Mouse (Mus musculus): Measurements from ENCODE around the gene Gm47841. TPM values are rescaled to one million over a fixed set of nuclear protein-coding genes. Genes with fewer than 3 reads are reported as not detected.

The Gm47841 gene
- total RNA-seq, 1 experiment, result not detected

DNA sequence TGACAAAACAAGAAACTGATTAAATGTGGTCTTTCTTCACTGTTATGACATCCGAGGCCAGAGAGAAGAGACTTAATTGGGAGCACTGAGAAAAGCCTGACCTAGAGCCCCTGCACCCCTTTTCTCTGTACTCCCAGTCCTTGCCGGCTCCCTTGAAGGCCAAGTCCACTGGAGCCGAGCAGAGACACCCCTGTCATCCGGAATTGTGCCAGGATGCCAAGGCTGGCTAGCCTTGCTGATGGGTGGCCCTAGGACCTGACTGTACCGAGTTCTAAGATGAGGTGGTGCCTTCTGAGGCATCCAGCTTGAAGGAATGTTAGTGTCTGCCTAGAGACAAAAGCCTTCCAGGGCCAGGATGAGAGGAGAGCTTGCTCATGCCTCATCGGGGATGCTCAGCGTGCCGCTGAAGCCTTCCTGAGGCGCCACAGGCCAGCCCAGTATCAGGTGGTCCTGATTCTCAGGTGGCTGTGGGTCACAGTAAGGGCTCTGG, 32.9 kb upstream of the Gm47841 start:
- H3K9me3 ChIP-seq (ENCODE audit: control insufficient read depth, insufficient read depth, low read depth, low read length), result no peaks in the 10 kb centered on the region
- no peak overlapping the region for H3K4me3 ChIP-seq (ENCODE audit: insufficient read depth in 1 of 2, low read depth in 1 of 2, low read length in 2 of 2, poor library complexity in 1 of 2, severe bottlenecking in 1 of 2)
- TF ChIP-seq ZNF384 (IDR thresholded peaks at IDR 0.05; ENCODE audit: low read depth, low read length), result no peak
- no peak for TF ChIP-seq CHD2 (IDR thresholded peaks at IDR 0.05; ENCODE audit: low read depth, low read length)
- TF ChIP-seq MAFK (IDR thresholded peaks at IDR 0.05; ENCODE audit: insufficient read depth, low read depth, low read length), result no peak
- TF ChIP-seq HCFC1 (IDR thresholded peaks at IDR 0.05; ENCODE audit: borderline replicate concordance, insufficient read depth, low read length), result no peak
- no peak for TF ChIP-seq ZC3H11A (IDR thresholded peaks at IDR 0.05; ENCODE audit: borderline replicate concordance, low read depth, low read length)
- no peak for DNase-seq (ENCODE audit: low read depth, low spot score)
- in situ Hi-C loops (cut with MboI; ENCODE audit: low sequenced_read_pairs in 2 of 2, unreplicated experiment in 2 of 2), result no loop called here
- H3K27ac ChIP-seq (ENCODE audit: insufficient read depth, low read depth, low read length, poor library complexity, severe bottlenecking), result no peak overlapping the region
- peaks cover 22 to 43% of the 10 kb centered on the region in 2 experiments for H3K4me1 ChIP-seq (ENCODE audit: control insufficient read depth in 2 of 2, insufficient read depth in 2 of 2, low read length in 2 of 2, poor library complexity in 1 of 2)
- no peak overlapping the region for H3K9ac ChIP-seq (ENCODE audit: insufficient read depth, low read depth, low read length, poor library complexity, severe bottlenecking)
- H3K36me3 ChIP-seq (ENCODE audit: control insufficient read depth, insufficient read depth, low read length, poor library complexity, severe bottlenecking), result no peaks in the 10 kb centered on the region

DNA sequence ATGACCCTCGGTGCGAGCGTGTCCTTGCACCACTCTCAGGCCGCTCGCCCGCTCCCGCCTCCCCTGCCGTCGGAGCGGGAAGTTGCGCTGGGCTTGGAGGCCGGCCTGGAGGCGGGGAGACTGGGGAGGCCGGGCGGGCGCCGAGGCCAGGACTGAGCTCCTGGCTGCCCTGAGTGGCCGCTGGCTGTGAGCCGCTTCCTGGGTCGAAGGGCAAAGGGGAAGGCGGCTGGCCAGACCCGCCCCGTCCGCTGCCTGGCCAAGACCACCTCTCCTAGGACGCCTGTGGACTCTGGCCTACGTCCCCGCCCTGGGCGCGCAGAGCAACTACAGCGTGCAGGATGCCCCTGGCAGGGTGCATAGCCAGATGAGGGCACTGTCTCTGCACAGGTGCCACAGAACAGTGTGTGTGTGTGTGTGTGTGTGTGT, 31.5 kb upstream of the Gm47841 start:
- Histone ChIP-seq H3K27ac (ENCODE audit: insufficient read depth, low read depth, low read length, poor library complexity, severe bottlenecking) (no peak overlapping the region), H3K9ac (ENCODE audit: insufficient read depth, low read depth, low read length, poor library complexity, severe bottlenecking) (peak overlapping the region; percentile 69), H3K9me3 (ENCODE audit: control insufficient read depth, insufficient read depth, low read depth, low read length) (no peaks in the 10 kb centered on the region), H3K36me3 (ENCODE audit: control insufficient read depth, insufficient read depth, low read length, poor library complexity, severe bottlenecking) (no peaks in the 10 kb centered on the region), H3K4me1 (ENCODE audit: control insufficient read depth in 2 of 2, insufficient read depth in 2 of 2, low read length in 2 of 2, poor library complexity in 1 of 2) (peaks cover 21 to 34% of the 10 kb centered on the region in 2 experiments), H3K4me3 (ENCODE audit: insufficient read depth in 1 of 2, low read depth in 1 of 2, low read length in 2 of 2, poor library complexity in 1 of 2, severe bottlenecking in 1 of 2) (peak overlapping the region; percentile 79 to 94)
- DNase-seq (ENCODE audit: low read depth, low spot score), result no peak
- TF ChIP-seq ZC3H11A (IDR thresholded peaks at IDR 0.05; ENCODE audit: borderline replicate concordance, low read depth, low read length), result no peak
- TF ChIP-seq MAFK (IDR thresholded peaks at IDR 0.05; ENCODE audit: insufficient read depth, low read depth, low read length), result no peak
- no peak for TF ChIP-seq ZNF384 (IDR thresholded peaks at IDR 0.05; ENCODE audit: low read depth, low read length)
- no peak for TF ChIP-seq HCFC1 (IDR thresholded peaks at IDR 0.05; ENCODE audit: borderline replicate concordance, insufficient read depth, low read length)
- TF ChIP-seq CHD2 (IDR thresholded peaks at IDR 0.05; ENCODE audit: low read depth, low read length), result no peak
- in situ Hi-C loops (cut with MboI; ENCODE audit: low sequenced_read_pairs in 2 of 2, unreplicated experiment in 2 of 2), result no loop called here

DNA sequence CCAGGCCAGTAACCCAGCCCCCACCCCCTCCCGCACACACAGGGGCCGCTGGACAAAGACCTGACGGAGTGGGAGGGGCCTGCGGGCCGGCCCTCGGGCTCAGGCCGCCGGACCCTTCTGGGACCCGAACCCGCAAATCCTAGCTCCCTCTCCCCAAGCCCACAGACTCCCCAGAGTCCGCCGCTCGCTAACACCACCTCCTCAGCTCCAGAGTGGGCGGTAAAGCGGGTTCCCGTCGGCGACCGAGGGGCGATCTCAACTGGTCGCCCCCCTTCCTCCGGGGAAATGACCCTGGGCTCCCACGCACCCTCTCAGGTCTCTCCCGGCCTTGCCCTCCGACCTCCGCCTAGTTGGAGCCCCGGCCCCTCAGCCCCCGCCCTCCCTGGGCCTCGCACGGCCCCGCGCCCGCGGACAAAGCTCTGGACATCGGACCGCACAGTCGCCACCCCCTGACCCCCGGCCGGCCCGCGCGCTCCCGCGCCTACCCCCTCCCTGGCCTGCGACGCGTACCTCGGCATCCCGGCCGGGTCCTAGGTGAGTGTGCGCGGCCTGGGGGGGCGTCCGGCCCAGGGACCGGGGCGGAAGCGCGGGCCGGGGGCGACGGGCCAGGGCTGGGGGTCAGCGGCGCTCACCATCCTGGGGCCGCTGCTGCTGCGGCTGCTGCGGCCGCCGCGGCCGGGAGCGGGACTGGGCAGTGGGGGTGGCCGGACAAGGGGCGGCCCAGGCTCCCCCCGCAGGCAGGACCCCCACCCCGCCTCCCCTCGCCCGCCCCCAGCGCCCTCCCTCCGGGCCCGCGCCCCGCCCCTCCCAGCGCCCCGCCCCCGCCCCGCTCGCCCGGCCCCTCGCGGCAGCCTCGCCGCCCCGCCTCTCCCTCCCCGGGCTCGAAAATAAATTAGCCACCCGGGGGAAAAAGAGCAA, 30.9 kb upstream of the Gm47841 start, which contains the start of gene Fignl2:
Gene Fignl2, minus strand, starts transcription at position 755 of the 918 bp plus-strand sequence.
- DNase-seq (ENCODE audit: low read depth, low spot score), result no peak
- Histone ChIP-seq H3K36me3 (ENCODE audit: control insufficient read depth, insufficient read depth, low read length, poor library complexity, severe bottlenecking) (no peaks in the 10 kb centered on the region), H3K4me3 (ENCODE audit: insufficient read depth in 1 of 2, low read depth in 1 of 2, low read length in 2 of 2, poor library complexity in 1 of 2, severe bottlenecking in 1 of 2) (peak within 1 kb of the TSS; percentile 79 to 94), H3K9me3 (ENCODE audit: control insufficient read depth, insufficient read depth, low read depth, low read length) (no peaks in the 10 kb centered on the region), H3K9ac (ENCODE audit: insufficient read depth, low read depth, low read length, poor library complexity, severe bottlenecking) (peak within 1 kb of the TSS; percentile 69), H3K27ac (ENCODE audit: insufficient read depth, low read depth, low read length, poor library complexity, severe bottlenecking) (no peak within 1 kb of the TSS), H3K4me1 (ENCODE audit: control insufficient read depth in 2 of 2, insufficient read depth in 2 of 2, low read length in 2 of 2, poor library complexity in 1 of 2) (peaks cover 20 to 33% of the 10 kb centered on the region in 2 experiments)
- in situ Hi-C loops (cut with MboI; ENCODE audit: low sequenced_read_pairs in 2 of 2, unreplicated experiment in 2 of 2), result no loop called here
- TF ChIP-seq ZNF384 (IDR thresholded peaks at IDR 0.05; ENCODE audit: low read depth, low read length) (no peak), CHD2 (IDR thresholded peaks at IDR 0.05; ENCODE audit: low read depth, low read length) (no peak), MAFK (IDR thresholded peaks at IDR 0.05; ENCODE audit: insufficient read depth, low read depth, low read length) (no peak), HCFC1 (IDR thresholded peaks at IDR 0.05; ENCODE audit: borderline replicate concordance, insufficient read depth, low read length) (no peak), ZC3H11A (IDR thresholded peaks at IDR 0.05; ENCODE audit: borderline replicate concordance, low read depth, low read length) (no peak)

DNA sequence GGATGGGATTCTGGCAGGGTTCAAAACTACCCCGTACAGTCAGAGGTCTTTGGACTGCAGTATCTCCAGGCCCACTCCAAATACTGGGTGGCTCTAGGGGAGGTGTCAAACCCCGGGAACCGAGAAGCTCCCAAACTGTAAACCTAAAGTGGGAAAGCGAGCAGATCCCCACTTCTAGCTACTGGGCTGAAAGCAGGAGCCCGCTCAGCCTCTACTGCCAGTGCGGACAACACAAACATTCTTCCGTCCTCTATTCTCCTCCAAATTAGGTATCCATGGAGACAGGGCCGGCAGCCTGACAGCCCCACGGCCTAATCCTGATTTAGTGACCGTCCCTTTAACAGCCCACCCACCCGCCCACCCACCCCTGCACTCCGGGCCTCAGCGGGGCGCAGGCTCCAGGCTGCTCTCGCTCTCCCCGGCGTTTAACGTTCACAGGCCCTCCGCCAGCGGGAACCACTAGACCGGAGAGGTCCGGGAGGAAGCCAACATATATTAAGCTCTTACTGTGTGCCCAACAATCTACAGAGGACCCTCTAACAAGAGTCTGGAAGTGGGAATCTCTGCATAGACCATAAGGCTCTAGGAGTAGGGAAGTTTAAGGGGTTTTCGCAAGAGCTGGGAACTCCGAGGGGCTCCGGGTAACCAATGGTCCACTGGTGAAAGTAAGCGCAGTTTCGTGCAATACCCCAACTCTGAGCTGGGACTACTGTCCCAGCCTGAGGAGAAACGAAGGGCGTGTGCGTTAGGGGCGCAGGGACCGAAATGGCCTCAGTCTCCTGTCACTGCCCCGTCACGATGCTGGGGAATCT, 30.0 kb upstream of the Gm47841 start:
- H3K36me3 ChIP-seq (ENCODE audit: control insufficient read depth, insufficient read depth, low read length, poor library complexity, severe bottlenecking), result no peaks in the 10 kb centered on the region
- no peak overlapping the region for H3K27ac ChIP-seq (ENCODE audit: insufficient read depth, low read depth, low read length, poor library complexity, severe bottlenecking)
- TF ChIP-seq MAFK (IDR thresholded peaks at IDR 0.05; ENCODE audit: insufficient read depth, low read depth, low read length), result no peak
- no peak for TF ChIP-seq HCFC1 (IDR thresholded peaks at IDR 0.05; ENCODE audit: borderline replicate concordance, insufficient read depth, low read length)
- no peak for TF ChIP-seq ZNF384 (IDR thresholded peaks at IDR 0.05; ENCODE audit: low read depth, low read length)
- TF ChIP-seq CHD2 (IDR thresholded peaks at IDR 0.05; ENCODE audit: low read depth, low read length), result no peak
- no peak for TF ChIP-seq ZC3H11A (IDR thresholded peaks at IDR 0.05; ENCODE audit: borderline replicate concordance, low read depth, low read length)
- H3K9ac ChIP-seq (ENCODE audit: insufficient read depth, low read depth, low read length, poor library complexity, severe bottlenecking), result peak overlapping the region; percentile 60; the same call in 1 of the 2 replicates
- peak overlapping the region; percentile 79 to 94 for H3K4me3 ChIP-seq (ENCODE audit: insufficient read depth in 1 of 2, low read depth in 1 of 2, low read length in 2 of 2, poor library complexity in 1 of 2, severe bottlenecking in 1 of 2)
- in situ Hi-C loops (cut with MboI; ENCODE audit: low sequenced_read_pairs in 2 of 2, unreplicated experiment in 2 of 2), result no loop called here
- no peaks in the 10 kb centered on the region for H3K9me3 ChIP-seq (ENCODE audit: control insufficient read depth, insufficient read depth, low read depth, low read length)
- no peak for DNase-seq (ENCODE audit: low read depth, low spot score)
- H3K4me1 ChIP-seq (ENCODE audit: control insufficient read depth in 2 of 2, insufficient read depth in 2 of 2, low read length in 2 of 2, poor library complexity in 1 of 2), result peaks cover 14 to 27% of the 10 kb centered on the region in 2 experiments

Measured in ES-E14 (cell line).